Comparison of ENCODE assay signal across 18 mouse cellular contexts in the genomic region with DNA sequence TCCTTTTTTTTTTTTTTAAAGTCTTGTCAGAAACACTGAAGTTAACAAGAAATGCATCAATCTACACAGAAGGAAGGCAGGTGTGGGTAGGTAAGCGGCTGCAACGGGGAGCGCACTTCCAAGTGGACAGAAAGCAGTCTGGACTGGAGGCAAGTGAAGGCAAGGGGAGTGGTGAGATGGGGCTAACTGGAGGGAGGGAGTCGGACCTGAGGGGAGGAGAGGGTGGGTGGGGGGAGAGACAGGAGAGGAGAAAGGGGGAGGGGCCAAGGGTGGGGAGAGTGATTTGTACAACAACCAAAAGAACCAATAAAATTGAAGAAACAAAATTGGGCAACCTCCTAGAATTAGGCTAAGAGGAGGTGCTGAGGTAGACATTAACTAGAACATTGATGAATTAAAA. TPM values are rescaled to one million over a fixed set of nuclear protein-coding genes. Genes with fewer than 3 reads are reported as not detected.
"Had no signal": no experiment of that assay in that cellular context is flagged by ENCODE, and none has a peak within 500 bp of the region (broad histone marks: within the 10 kb centered on the region; RNA-seq: fewer than 3 reads in every experiment).

No protein-coding gene starts in this region.

- H3K4me3 ChIP-seq: liver, embryonic 12.5 days; midbrain, embryonic 12.5 days; midbrain, embryonic 15.5 days; myocyte; neural tube, embryonic 13.5 days; neural tube, embryonic 15.5 days had no signal

- H3K36me3 ChIP-seq: liver, embryonic 12.5 days; midbrain, embryonic 12.5 days; midbrain, embryonic 15.5 days; neural tube, embryonic 13.5 days; neural tube, embryonic 15.5 days had no signal

- H3K27ac ChIP-seq: liver, embryonic 12.5 days; liver, embryonic 14.5 days; midbrain, embryonic 12.5 days; midbrain, embryonic 15.5 days; neural tube, embryonic 13.5 days; neural tube, embryonic 15.5 days had no signal

- H3K27me3 ChIP-seq: midbrain, embryonic 15.5 days had no signal

- ATAC-seq: liver, embryonic 12.5 days; midbrain, embryonic 15.5 days had no signal

- H3K9me3 ChIP-seq: liver, embryonic 12.5 days; midbrain, embryonic 12.5 days; midbrain, embryonic 15.5 days; neural tube, embryonic 13.5 days; neural tube, embryonic 15.5 days had no signal

- DNase-seq: lung, embryonic 14.5 days; lung, postnatal 10 days; lung, postnatal 4 days; retina, postnatal 1 day; right cerebral cortex, adult 18-20 months; right cerebral cortex, postnatal 25 days; right cerebral cortex, postnatal 4 days; spleen, adult 18-20 months; thymus, adult 18-20 months; thymus, postnatal 25 days had no signal

- H3K9ac ChIP-seq: liver, embryonic 12.5 days; liver, embryonic 14.5 days; lung, embryonic 14.5 days; midbrain, embryonic 12.5 days; midbrain, embryonic 15.5 days; neural tube, embryonic 13.5 days; neural tube, embryonic 15.5 days had no signal

- H3K4me2 ChIP-seq: liver, embryonic 12.5 days; lung, embryonic 14.5 days; midbrain, embryonic 12.5 days; midbrain, embryonic 15.5 days; neural tube, embryonic 13.5 days; neural tube, embryonic 15.5 days had no signal

RNA-seq across cellular contexts. Expression of a gene that starts 47.1 kb away (rescaled TPM):
- total RNA-seq: megakaryocyte-erythroid progenitor cell, adult 5-6 weeks had no signal
